Mouse (Mus musculus) embryo, embryonic 10.5 days (tissue): Measurements from ENCODE around the gene Wdr74.

ENCODE experiments used
- DNase-seq: peaks from one replicate; pipeline ENCODE4 v3.0.0-alpha.2; 2015; ENCODE audit warnings: low spot score

Wdr74 gene

GRCm38 (mm10) chr19:8735389-8736159, at the start of gene Wdr74:
TSS of gene Wdr74 (plus strand) at chr19:8735827.
- peak; percentile 96 for DNase-seq

- no peak for DNase-seq
Observed at GRCm38 (mm10) chr19:8691871-8692539, 43.6 kb upstream of the Wdr74 start.

- no peak for DNase-seq
Observed at GRCm38 (mm10) chr19:8692740-8693139, 42.9 kb upstream of the Wdr74 start.

- DNase-seq: peak; percentile 37
Observed at GRCm38 (mm10) chr19:8695330-8695729, 40.3 kb upstream of the Wdr74 start.

- no peak for DNase-seq
Observed at GRCm38 (mm10) chr19:8699652-8700051, 36.0 kb upstream of the Wdr74 start.

GRCm38 (mm10) chr19:8702458-8702857, 33.2 kb upstream of the Wdr74 start:
- DNase-seq: no peak

- no peak for DNase-seq
Observed at GRCm38 (mm10) chr19:8703571-8703970, 32.1 kb upstream of the Wdr74 start.

- DNase-seq: no peak
Observed at GRCm38 (mm10) chr19:8705026-8705708, 30.5 kb upstream of the Wdr74 start.

- DNase-seq: no peak
Observed at GRCm38 (mm10) chr19:8706132-8706667, 29.4 kb upstream of the Wdr74 start.

GRCm38 (mm10) chr19:8706930-8707329, 28.7 kb upstream of the Wdr74 start:
- no peak for DNase-seq

- DNase-seq: no peak
Observed at GRCm38 (mm10) chr19:8708954-8709353, 26.7 kb upstream of the Wdr74 start.

GRCm38 (mm10) chr19:8710057-8710456, 25.6 kb upstream of the Wdr74 start:
- DNase-seq: no peak

- no peak for DNase-seq
Observed at GRCm38 (mm10) chr19:8711506-8711905, 24.1 kb upstream of the Wdr74 start.

GRCm38 (mm10) chr19:8711949-8712869, 23.4 kb upstream of the Wdr74 start:
- DNase-seq: peak; percentile 15

- peak; percentile 95 for DNase-seq
Observed at GRCm38 (mm10) chr19:8712870-8713305, 22.7 kb upstream of the Wdr74 start.

- DNase-seq: peak; percentile 93
Observed at GRCm38 (mm10) chr19:8713306-8713996, 22.2 kb upstream of the Wdr74 start.

- no peak for DNase-seq
Observed at GRCm38 (mm10) chr19:8713997-8714652, 21.5 kb upstream of the Wdr74 start.

- DNase-seq: no peak
Observed at GRCm38 (mm10) chr19:8714653-8715481, 20.8 kb upstream of the Wdr74 start.
